Mouse (Mus musculus): Measurements from ENCODE around the gene B3gnt4.

Gene B3gnt4

GRCm38 (mm10) chr5:123555693-123556092 lies 45.4 kb downstream of the B3gnt4 start:
- no peak for TF ChIP-seq NANOG (IDR thresholded peaks at IDR 0.05; ENCODE audit: borderline replicate concordance, low read length)
- no peak for TF ChIP-seq POU5F1 (IDR thresholded peaks at IDR 0.05; ENCODE audit: borderline replicate concordance, low read length)
- no peak for TF ChIP-seq CTCF (conservative IDR thresholded peaks at IDR 0.05; ENCODE audit: low read length)
- Histone ChIP-seq H3K27me3 (ENCODE audit: insufficient read depth, low read length) (no peaks in the 10 kb centered on the region), H3K4me1 (replicated peaks; ENCODE audit: low read depth, low read length) (peaks cover under 1% of the 10 kb centered on the region; the same call in 1 of the 2 replicates), H3K36me3 (ENCODE audit: insufficient read depth, low read length) (peaks cover 55% of the 10 kb centered on the region), H3K9me3 (ENCODE audit: low read length) (no peaks in the 10 kb centered on the region), H3K4me3 (replicated peaks; ENCODE audit: low read length) (no peak overlapping the region)

- no peaks in the 10 kb centered on the region for H3K27me3 ChIP-seq (ENCODE audit: insufficient read depth, low read length)
- TF ChIP-seq NANOG (IDR thresholded peaks at IDR 0.05; ENCODE audit: borderline replicate concordance, low read length) (no peak), CTCF (conservative IDR thresholded peaks at IDR 0.05; ENCODE audit: low read length) (no peak), POU5F1 (IDR thresholded peaks at IDR 0.05; ENCODE audit: borderline replicate concordance, low read length) (no peak)
- no peaks in the 10 kb centered on the region for H3K9me3 ChIP-seq (ENCODE audit: low read length)
- H3K4me3 ChIP-seq (replicated peaks; ENCODE audit: low read length): no peak overlapping the region
- H3K4me1 ChIP-seq (replicated peaks; ENCODE audit: low read depth, low read length): peaks cover 8% of the 10 kb centered on the region
- peaks cover 55% of the 10 kb centered on the region for H3K36me3 ChIP-seq (ENCODE audit: insufficient read depth, low read length)
These were observed 46.2 kb downstream of the B3gnt4 start for GRCm38 (mm10) chr5:123556451-123556850.

- no peaks in the 10 kb centered on the region for H3K9me3 ChIP-seq (ENCODE audit: low read length)
- H3K4me1 ChIP-seq (replicated peaks; ENCODE audit: low read depth, low read length): peaks cover 12% of the 10 kb centered on the region
- H3K27me3 ChIP-seq (ENCODE audit: insufficient read depth, low read length): no peaks in the 10 kb centered on the region
- H3K36me3 ChIP-seq (ENCODE audit: insufficient read depth, low read length): peaks cover 79% of the 10 kb centered on the region
- TF ChIP-seq CTCF (conservative IDR thresholded peaks at IDR 0.05; ENCODE audit: low read length) (no peak), POU5F1 (IDR thresholded peaks at IDR 0.05; ENCODE audit: borderline replicate concordance, low read length) (no peak), NANOG (IDR thresholded peaks at IDR 0.05; ENCODE audit: borderline replicate concordance, low read length) (no peak)
- H3K4me3 ChIP-seq (replicated peaks; ENCODE audit: low read length): no peak overlapping the region
These were observed 49.3 kb downstream of the B3gnt4 start for GRCm38 (mm10) chr5:123559588-123559987.

DNA sequence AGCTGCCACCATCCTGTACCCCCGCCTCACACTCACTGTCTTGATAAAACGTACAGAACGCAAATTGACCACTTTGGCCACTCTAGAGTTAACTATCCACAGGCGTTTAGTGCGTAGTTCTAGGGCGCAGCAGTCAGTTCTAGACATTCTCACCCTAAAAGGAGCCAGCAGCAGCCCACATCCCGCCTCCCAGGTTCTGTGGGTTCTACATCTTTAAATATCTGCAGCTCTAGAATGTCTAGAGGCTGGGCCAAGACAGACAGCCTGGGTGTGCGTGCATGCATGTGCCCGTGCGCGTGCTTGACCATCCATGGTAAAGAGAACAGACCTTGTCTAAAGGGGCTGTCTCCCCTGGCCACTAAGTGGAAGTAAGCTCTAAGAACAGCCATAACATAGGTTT lies 50.9 kb downstream of the B3gnt4 start:
- Histone ChIP-seq H3K4me1 (replicated peaks; ENCODE audit: low read depth, low read length) (peaks cover 12% of the 10 kb centered on the region), H3K27me3 (ENCODE audit: insufficient read depth, low read length) (no peaks in the 10 kb centered on the region), H3K4me3 (replicated peaks; ENCODE audit: low read length) (no peak overlapping the region), H3K36me3 (ENCODE audit: insufficient read depth, low read length) (peaks cover 85% of the 10 kb centered on the region), H3K9me3 (ENCODE audit: low read length) (no peaks in the 10 kb centered on the region)
- TF ChIP-seq NANOG (IDR thresholded peaks at IDR 0.05; ENCODE audit: borderline replicate concordance, low read length): no peak
- TF ChIP-seq CTCF (conservative IDR thresholded peaks at IDR 0.05; ENCODE audit: low read length): no peak
- TF ChIP-seq POU5F1 (IDR thresholded peaks at IDR 0.05; ENCODE audit: borderline replicate concordance, low read length): no peak
